Mouse (Mus musculus) E14TG2a.4 (cell line): ENCODE measurements around the gene Mfsd4b4.

Experiments used
- CTCF ChIP-seq: conservative IDR thresholded peaks from 2 replicates; pipeline ENCODE4 v1.5.1; 2014; ENCODE audit warnings: low read length
- NANOG ChIP-seq: IDR thresholded peaks from 2 replicates; pipeline ENCODE4 v1.6.1; 2014; ENCODE audit warnings: borderline replicate concordance, low read length, mixed read lengths
- POU5F1 ChIP-seq: IDR thresholded peaks from 2 replicates; pipeline ENCODE4 v1.6.1; 2014; ENCODE audit warnings: low read length, borderline replicate concordance

DNA sequence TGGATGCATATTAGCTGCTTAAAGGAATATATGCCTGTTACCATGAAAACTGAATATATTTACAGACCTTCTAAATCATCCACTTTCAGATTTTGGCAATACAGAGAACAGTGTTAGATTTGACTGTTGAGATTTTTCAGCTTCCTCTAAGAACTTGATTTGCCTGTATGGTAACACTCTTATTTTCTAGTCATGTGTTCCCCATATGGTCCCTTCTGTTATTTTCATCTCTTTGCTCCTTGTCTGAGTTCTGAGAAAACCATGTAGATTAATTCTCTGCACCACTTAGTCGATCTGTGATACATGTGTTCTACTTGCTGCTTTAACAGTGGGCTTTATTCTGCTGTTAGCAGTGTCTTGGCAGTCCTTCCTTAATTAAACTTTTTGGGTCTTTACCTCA is 56.4 kb downstream of the Mfsd4b4 start:
- TF ChIP-seq NANOG = no peak
- TF ChIP-seq CTCF = no peak
- TF ChIP-seq POU5F1 = no peak
